Mouse (Mus musculus) liver, adult 2 months (tissue): ENCODE measurements around the gene Anapc15.

ENCODE experiments used
- CTCF ChIP-seq: fragments of 200-500 bp; IDR thresholded peaks from 2 replicates; pipeline ENCODE4 v1.5.1; 2011; ENCODE audit warnings: low read depth, low read length, control low read depth
- POLR2A ChIP-seq: fragments of 200-500 bp; IDR thresholded peaks from 2 replicates; pipeline ENCODE4 v1.6.1; 2011; ENCODE audit warnings: low read length, control low read depth; ENCODE audit not compliant: insufficient read depth; ENCODE audit errors: extremely low read depth

DNA sequence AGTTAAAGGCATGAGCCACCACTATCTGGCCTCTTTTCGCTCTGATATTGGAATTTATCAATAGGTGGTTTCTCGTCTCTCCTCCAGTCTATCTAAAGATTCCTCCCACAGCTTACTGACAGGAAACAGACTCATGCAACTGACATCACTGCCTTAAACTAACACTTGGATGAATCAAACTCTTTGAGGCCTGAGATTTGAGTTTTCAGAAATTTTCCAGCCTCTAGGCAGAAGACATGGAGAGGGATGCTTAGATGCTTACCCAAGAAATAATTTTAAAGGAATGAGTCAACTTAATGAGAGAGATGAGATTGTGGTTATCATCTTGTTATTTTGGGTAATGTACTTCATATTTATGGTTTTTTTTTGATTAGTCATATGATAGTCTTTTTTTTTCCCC is 9.7 kb upstream of the Anapc15 start:
- no peak for TF ChIP-seq CTCF
- no peak for TF ChIP-seq POLR2A
